Mouse (Mus musculus) heart, adult 2 months (tissue): ENCODE results near the gene Oip5.
"Not testable (repeated sequence)": the region's sequence is repeated elsewhere in the genome, so short reads cannot be mapped to it uniquely, and the experiment has no call there.

Experiments used
- CTCF ChIP-seq: fragments of 200-600 bp; IDR thresholded peaks from 2 replicates; pipeline ENCODE4 v1.8.1; 2022; ENCODE audit warnings: antibody characterized with exemption, mild to moderate bottlenecking, moderate library complexity
- EP300 ChIP-seq: fragments of 200-500 bp; IDR thresholded peaks from 2 replicates; pipeline ENCODE4 v1.6.1; 2011; ENCODE audit warnings: low read depth, low read length, control low read depth; ENCODE audit not compliant: insufficient read depth

DNA sequence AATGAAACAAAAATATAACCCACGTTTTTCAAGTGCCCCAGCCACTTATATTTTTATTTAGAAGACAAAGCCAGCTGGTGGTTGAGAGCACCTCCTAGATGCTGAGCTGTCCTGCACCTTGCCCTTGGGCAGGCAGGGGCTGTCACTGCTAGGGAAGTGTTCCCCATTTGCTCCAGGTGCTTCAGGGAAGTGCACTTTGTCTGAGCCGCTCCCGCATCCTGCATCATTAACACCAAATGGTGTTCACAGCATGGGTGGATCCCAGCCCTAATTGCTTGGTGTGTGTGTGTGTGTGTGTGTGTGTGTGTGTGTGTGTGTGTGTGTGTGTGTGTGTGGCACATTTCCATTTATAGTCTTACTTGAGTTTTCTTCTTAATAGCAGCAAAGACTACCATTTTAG is 16.7 kb downstream of the Oip5 start:
- TF ChIP-seq CTCF, EP300: not testable (repeated sequence)
